Mouse (Mus musculus): ENCODE measurements around the gene Ceacam2. TPM values are rescaled to one million over a fixed set of nuclear protein-coding genes. Genes with fewer than 3 reads are reported as not detected.
"Not testable (repeated sequence)": the region's sequence is repeated elsewhere in the genome, so short reads cannot be mapped to it uniquely, and the experiment has no call there.

Ceacam2 gene
- total RNA-seq, 2 experiments from 2014 or later, result not detected

- ATAC-seq (replicated peaks; ENCODE audit: low FRiP score, low TSS enrichment, poor library complexity, severe bottlenecking), result no peak
These were observed 53.5 kb downstream of the Ceacam2 start for GRCm38 (mm10) chr7:25486186-25486585.

- no peak for ATAC-seq (replicated peaks; ENCODE audit: low FRiP score, low TSS enrichment, poor library complexity, severe bottlenecking)
These were observed 54.6 kb downstream of the Ceacam2 start for GRCm38 (mm10) chr7:25485061-25485460.

DNA sequence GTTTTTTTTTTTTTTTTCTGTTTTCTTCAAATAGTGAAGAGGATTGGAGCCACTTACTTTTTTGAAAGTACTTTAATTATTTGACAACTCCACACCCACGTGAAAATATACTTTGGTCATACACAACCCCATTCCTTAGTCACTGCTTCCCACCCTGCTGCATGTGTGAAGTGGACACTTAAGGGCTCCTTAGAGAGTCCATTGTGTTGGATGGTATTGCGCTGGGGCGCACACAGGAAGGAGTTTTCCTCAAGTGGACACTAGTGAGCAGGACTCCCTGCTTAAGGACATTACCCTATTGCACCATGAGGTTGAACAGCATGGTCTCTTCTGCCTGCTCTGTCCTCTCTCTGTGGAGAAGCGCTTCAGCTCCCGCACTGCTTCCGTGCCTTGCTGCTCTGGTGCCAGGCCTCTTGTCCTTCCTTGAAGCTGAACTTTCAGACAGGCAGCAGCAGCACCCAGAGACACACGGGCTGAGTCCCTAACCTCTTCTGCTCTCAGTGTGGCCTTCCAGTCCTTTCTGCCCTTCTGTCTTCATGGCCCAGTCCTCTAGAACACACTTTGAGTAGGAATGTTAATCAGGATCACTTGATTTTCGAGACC lies 56.4 kb downstream of the Ceacam2 start:
- ATAC-seq (replicated peaks; ENCODE audit: low FRiP score, low TSS enrichment, poor library complexity, severe bottlenecking), result no peak

GRCm38 (mm10) chr7:25480791-25481190 lies 58.9 kb downstream of the Ceacam2 start:
- ATAC-seq (replicated peaks; ENCODE audit: low FRiP score, low TSS enrichment, poor library complexity, severe bottlenecking), result not testable (repeated sequence)

DNA sequence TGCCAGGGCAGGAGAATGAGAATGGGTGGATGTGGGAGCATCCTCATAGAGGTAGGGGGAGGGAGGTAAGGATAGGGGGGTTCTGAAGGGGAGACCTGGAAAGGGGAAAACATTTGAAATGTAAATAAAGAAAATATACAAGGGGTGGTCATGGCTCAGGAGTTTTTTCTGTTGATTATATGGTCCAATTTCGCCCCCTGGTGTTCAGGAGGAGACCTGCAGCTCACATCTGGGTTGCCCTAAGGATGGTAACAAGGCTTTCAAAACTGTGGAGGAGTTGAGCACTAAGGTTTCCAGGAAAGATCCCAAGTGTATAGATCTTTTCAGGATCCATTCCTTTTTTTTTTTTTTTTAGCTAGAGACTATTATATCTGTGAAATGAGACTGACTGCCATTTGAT lies 60.2 kb downstream of the Ceacam2 start:
- no peak for ATAC-seq (replicated peaks; ENCODE audit: low FRiP score, low TSS enrichment, poor library complexity, severe bottlenecking)

DNA sequence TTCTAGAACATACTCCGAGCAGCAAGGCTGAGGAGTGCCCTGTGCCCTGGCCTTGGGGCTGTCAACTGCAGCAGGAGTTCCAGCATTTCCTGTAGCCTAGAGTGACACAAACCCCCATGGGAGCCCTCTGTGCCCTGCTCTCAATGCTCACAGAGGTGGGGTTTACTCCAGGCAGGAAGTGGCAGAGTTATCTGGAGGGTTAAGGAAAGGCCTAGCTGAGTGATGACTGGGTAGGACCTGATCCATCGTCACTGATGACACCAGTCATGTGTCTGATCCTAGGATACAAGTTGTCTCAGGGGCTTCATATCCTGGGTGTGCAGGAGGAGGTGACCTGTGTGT lies 61.9 kb downstream of the Ceacam2 start:
- ATAC-seq (replicated peaks; ENCODE audit: low FRiP score, low TSS enrichment, poor library complexity, severe bottlenecking), result peak; percentile 71

- peak; percentile 99 for ATAC-seq (replicated peaks; ENCODE audit: low FRiP score, low TSS enrichment, poor library complexity, severe bottlenecking)
These were observed 62.4 kb downstream of the Ceacam2 start, which contains the start of gene Ceacam1 for GRCm38 (mm10) chr7:25477091-25477751. Gene Ceacam1 (minus strand): TSS chr7:25477603.

DNA sequence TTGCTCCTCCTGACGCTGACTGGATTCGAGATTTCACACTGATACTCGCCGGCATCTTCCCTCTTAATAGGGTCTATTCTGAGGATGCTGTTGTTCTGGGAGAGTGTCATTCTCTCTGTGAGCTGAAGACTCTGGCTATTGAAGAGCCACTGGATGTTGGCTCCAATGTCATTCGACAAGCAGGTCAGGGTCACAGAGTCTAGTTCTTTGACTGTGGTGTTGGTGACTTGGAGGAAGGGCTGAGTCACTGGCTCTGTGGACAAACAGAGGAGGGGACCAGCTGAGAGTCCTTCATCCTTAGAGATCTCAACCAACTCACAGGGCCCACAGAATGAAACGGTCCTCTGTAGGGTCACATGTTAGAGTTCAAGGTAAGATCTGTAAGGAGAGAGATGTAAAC lies 67.8 kb downstream of the Ceacam2 start:
- ATAC-seq (replicated peaks; ENCODE audit: low FRiP score, low TSS enrichment, poor library complexity, severe bottlenecking), result not testable (repeated sequence)

Other genes with a start within 250 kb of the Ceacam2 start
- gene Pafah1b3, start 241.9 kb downstream of the Ceacam2 start, total RNA-seq (2014; fragmentation: Nextera tagmentation), result 22.0 and 23.2 TPM in 2 replicates
- gene Pafah1b3, start 241.9 kb downstream of the Ceacam2 start, total RNA-seq (2017), result 12.8 and 26.3 TPM in 2 replicates
- gene Prr19, start 238.4 kb downstream of the Ceacam2 start, total RNA-seq (2014; fragmentation: Nextera tagmentation), result not detected in 2 replicates
- gene Prr19, start 238.4 kb downstream of the Ceacam2 start, total RNA-seq (2017), result not detected in 2 replicates
- not detected in 2 replicates for gene Tmem145, start 233.8 kb downstream of the Ceacam2 start, total RNA-seq (2014; fragmentation: Nextera tagmentation)
- gene Tmem145, start 233.8 kb downstream of the Ceacam2 start, total RNA-seq (2017), result not detected in 2 replicates
- gene Megf8, start 222.7 kb downstream of the Ceacam2 start, total RNA-seq (2014; fragmentation: Nextera tagmentation), result 2.5 and 2.6 TPM in 2 replicates
- gene Megf8, start 222.7 kb downstream of the Ceacam2 start, total RNA-seq (2017), result 2.4 and 2.7 TPM in 2 replicates
- not detected in 2 replicates for gene Cnfn, start 170.1 kb downstream of the Ceacam2 start, total RNA-seq (2014; fragmentation: Nextera tagmentation)
- gene Cnfn, start 170.1 kb downstream of the Ceacam2 start, total RNA-seq (2017), result not detected in 2 replicates
- gene Lipe, start 141.1 kb downstream of the Ceacam2 start, total RNA-seq (2014; fragmentation: Nextera tagmentation), result 7.1 and 12.6 TPM in 2 replicates
- 4.5 and 6.4 TPM in 2 replicates for gene Lipe, start 141.1 kb downstream of the Ceacam2 start, total RNA-seq (2017)
- not detected in 2 replicates for gene Cxcl17, start 127.0 kb downstream of the Ceacam2 start, total RNA-seq (2014; fragmentation: Nextera tagmentation)
- gene Cxcl17, start 127.0 kb downstream of the Ceacam2 start, total RNA-seq (2017), result not detected in 2 replicates
- gene Ceacam1, start 62.3 kb downstream of the Ceacam2 start, total RNA-seq (2014; fragmentation: Nextera tagmentation), result 6.6 and 6.8 TPM in 2 replicates
- gene Ceacam1, start 62.3 kb downstream of the Ceacam2 start, total RNA-seq (2017), result 1.3 and 6.4 TPM in 2 replicates
- gene Erich4, start 76.0 kb upstream of the Ceacam2 start, total RNA-seq (2014; fragmentation: Nextera tagmentation), result not detected in 2 replicates
- gene Erich4, start 76.0 kb upstream of the Ceacam2 start, total RNA-seq (2017), result not detected in 2 replicates
- gene Dmac2, start 79.6 kb upstream of the Ceacam2 start, total RNA-seq (2014; fragmentation: Nextera tagmentation), result 22.5 and 24.2 TPM in 2 replicates
- gene Dmac2, start 79.6 kb upstream of the Ceacam2 start, total RNA-seq (2017), result 30.4 and 35.9 TPM in 2 replicates
- 8.2 TPM in 1 of 2 replicates, not detected in the other for gene B3gnt8, start 86.8 kb upstream of the Ceacam2 start, total RNA-seq (2014; fragmentation: Nextera tagmentation)
- gene B3gnt8, start 86.8 kb upstream of the Ceacam2 start, total RNA-seq (2017), result 0.19 and 0.46 TPM in 2 replicates
- 20.2 and 27.4 TPM in 2 replicates for gene Bckdha, start 119.1 kb upstream of the Ceacam2 start, total RNA-seq (2014; fragmentation: Nextera tagmentation)
- 22.6 and 25.8 TPM in 2 replicates for gene Bckdha, start 119.1 kb upstream of the Ceacam2 start, total RNA-seq (2017)
- 69.2 and 123 TPM in 2 replicates for gene Exosc5, start 119.3 kb upstream of the Ceacam2 start, total RNA-seq (2014; fragmentation: Nextera tagmentation)
- 34.9 and 43.9 TPM in 2 replicates for gene Exosc5, start 119.3 kb upstream of the Ceacam2 start, total RNA-seq (2017)
- 2.2 TPM in 1 of 2 replicates, not detected in the other for gene Tmem91, start 135.3 kb upstream of the Ceacam2 start, total RNA-seq (2014; fragmentation: Nextera tagmentation)
- not detected in 2 replicates for gene Tmem91, start 135.3 kb upstream of the Ceacam2 start, total RNA-seq (2017)
- gene B9d2, start 140.9 kb upstream of the Ceacam2 start, total RNA-seq (2014; fragmentation: Nextera tagmentation), result 34.6 and 35.2 TPM in 2 replicates
- 42.8 and 45.5 TPM in 2 replicates for gene B9d2, start 140.9 kb upstream of the Ceacam2 start, total RNA-seq (2017)
- gene Tgfb1, start 147.1 kb upstream of the Ceacam2 start, total RNA-seq (2014; fragmentation: Nextera tagmentation), result 156 and 169 TPM in 2 replicates
- gene Tgfb1, start 147.1 kb upstream of the Ceacam2 start, total RNA-seq (2017), result 26.0 and 27.0 TPM in 2 replicates
- gene Ccdc97, start 179.2 kb upstream of the Ceacam2 start, total RNA-seq (2014; fragmentation: Nextera tagmentation), result 43.5 and 59.8 TPM in 2 replicates
- gene Ccdc97, start 179.2 kb upstream of the Ceacam2 start, total RNA-seq (2017), result 7.0 and 18.6 TPM in 2 replicates
- 171 and 188 TPM in 2 replicates for gene Hnrnpul1, start 214.9 kb upstream of the Ceacam2 start, total RNA-seq (2014; fragmentation: Nextera tagmentation)
- gene Hnrnpul1, start 214.9 kb upstream of the Ceacam2 start, total RNA-seq (2017), result 139 and 159 TPM in 2 replicates
- 0.68 and 1.0 TPM in 2 replicates for gene Axl, start 248.8 kb upstream of the Ceacam2 start, total RNA-seq (2014; fragmentation: Nextera tagmentation)
- gene Axl, start 248.8 kb upstream of the Ceacam2 start, total RNA-seq (2017), result 0.70 and 1.4 TPM in 2 replicates

All from megakaryocyte-erythroid progenitor cell, adult 5-6 weeks (primary cell).